Mouse (Mus musculus) heart, embryonic 11.5 days (tissue): ENCODE measurements at regions not wholly inside any gene's neighbourhood (a gene's known extent, or its start where the extent isn't known, plus 50 kb on each side); places are given as distances from the start of the nearest gene placed in this dataset.

Source experiments
- ATAC-seq: fragments of 200-750 bp; cut with Nextera tagmentation; replicated peaks from 2 replicates; pipeline ENCODE4 v1.8.0; 2017; ENCODE audit warnings: moderate library complexity; ENCODE audit not compliant: insufficient number of reproducible peaks, low FRiP score, low TSS enrichment
- H3K27ac ChIP-seq: fragments of 300-500 bp; sonication (generic); 2 replicates; pipeline ENCODE4 v1.5.1; 2014; ENCODE audit warnings: mild to moderate bottlenecking, low read depth, low read length
- H3K27me3 ChIP-seq: fragments of 300-500 bp; sonication (generic); 2 replicates; pipeline ENCODE4 v1.6.1; 2014; ENCODE audit warnings: mild to moderate bottlenecking, low read length, mixed read lengths; ENCODE audit not compliant: control insufficient read depth, insufficient read depth
- H3K36me3 ChIP-seq: fragments of 300-500 bp; sonication (generic); 2 replicates; pipeline ENCODE4 v1.6.1; 2014; ENCODE audit warnings: mild to moderate bottlenecking, low read length, moderate library complexity, mixed read lengths; ENCODE audit not compliant: control insufficient read depth, insufficient read depth
- H3K4me1 ChIP-seq: fragments of 300-500 bp; sonication (generic); 2 replicates; pipeline ENCODE4 v1.6.1; 2014; ENCODE audit warnings: low read length; ENCODE audit not compliant: control insufficient read depth, insufficient read depth
- H3K4me2 ChIP-seq: fragments of 300-500 bp; sonication (generic); 2 replicates; pipeline ENCODE4 v1.6.1; 2014; ENCODE audit warnings: mild to moderate bottlenecking, moderate library complexity
- H3K4me3 ChIP-seq: fragments of 300-500 bp; sonication (generic); 2 replicates; pipeline ENCODE4 v1.5.1; 2014; ENCODE audit warnings: low read depth, low read length
- H3K9ac ChIP-seq: fragments of 300-500 bp; sonication (generic); 2 replicates; pipeline ENCODE4 v1.6.1; 2014; ENCODE audit warnings: mild to moderate bottlenecking, low read depth, low read length, moderate library complexity
- H3K9me3 ChIP-seq: fragments of 300-500 bp; sonication (generic); replicated peaks from 2 replicates; pipeline ENCODE4 v1.6.1; 2016; ENCODE audit warnings: low read length; ENCODE audit not compliant: control insufficient read depth
- WGBS: fragments of 180-500 bp; shearing (Covaris S2); extraction: QIAGEN DNeasy Blood & Tissue Kit; methylation state at CpG from one replicate; pipeline ENCODE4 v1.1.7; 2014; ENCODE audit not compliant: insufficient replicate concordance; 5-methylcytosine and 5-hydroxymethylcytosine counted together

DNA sequence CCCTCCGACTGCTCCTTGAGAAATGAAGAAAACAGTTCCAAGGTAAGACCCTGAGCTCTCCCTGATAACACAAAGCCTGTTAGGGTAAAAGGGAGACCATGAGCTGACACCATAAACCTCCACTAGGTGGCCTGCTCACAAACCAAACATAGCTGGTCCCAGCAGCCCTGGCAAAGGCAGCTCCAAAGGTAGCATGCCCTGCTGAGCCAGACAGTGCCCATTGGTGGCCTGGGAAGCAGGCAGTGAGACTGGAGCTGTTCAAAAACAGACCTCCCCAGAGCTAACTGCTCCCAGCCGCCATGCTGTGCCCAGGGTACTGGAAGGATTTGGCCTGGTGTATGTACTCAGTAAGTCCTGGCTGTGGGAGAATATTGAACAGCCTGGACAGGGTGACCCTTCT, 117.1 kb upstream of the Srsf6 start:
- H3K4me3 ChIP-seq: no peak overlapping the region
- WGBS: 59% methylated on average over 2 of the region's 2 CpGs

DNA sequence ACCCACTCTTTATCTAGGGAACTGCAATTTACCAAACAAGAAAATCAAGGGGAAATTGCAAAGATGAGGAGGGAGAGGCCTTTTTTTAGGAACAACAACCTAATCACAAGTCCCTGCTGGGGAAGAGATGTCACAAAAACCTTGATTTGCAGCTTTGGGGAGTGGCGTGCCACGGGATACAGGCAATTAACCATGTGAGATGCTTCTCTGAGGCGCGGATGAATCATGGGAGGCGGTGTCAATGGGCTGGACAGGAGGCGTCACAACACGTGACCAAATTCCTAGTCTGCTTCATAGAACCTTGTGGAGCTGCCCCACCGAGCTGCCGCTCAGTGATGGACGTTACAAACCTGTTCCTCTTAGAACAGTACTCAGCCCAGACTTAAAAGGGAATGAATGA, 123.6 kb upstream of the Srsf6 start:
- Histone ChIP-seq H3K9me3 (no peaks in the 10 kb centered on the region), H3K27me3 (no peaks in the 10 kb centered on the region), H3K36me3 (no peaks in the 10 kb centered on the region), H3K9ac (no peak overlapping the region), H3K27ac (no peak overlapping the region), H3K4me3 (no peak overlapping the region), H3K4me2 (no peak overlapping the region), H3K4me1 (no peaks in the 10 kb centered on the region)
- WGBS: 86% methylated on average over 10 of the region's 10 CpGs
- ATAC-seq: no peak

More for the DNA sequence above, 117.1 kb upstream of the Srsf6 start:
- Histone ChIP-seq H3K4me2 (no peak overlapping the region), H3K9ac (no peak overlapping the region), H3K9me3 (no peaks in the 10 kb centered on the region), H3K36me3 (no peaks in the 10 kb centered on the region), H3K27me3 (no peaks in the 10 kb centered on the region), H3K27ac (no peak overlapping the region), H3K4me1 (no peaks in the 10 kb centered on the region)
- ATAC-seq: no peak

DNA sequence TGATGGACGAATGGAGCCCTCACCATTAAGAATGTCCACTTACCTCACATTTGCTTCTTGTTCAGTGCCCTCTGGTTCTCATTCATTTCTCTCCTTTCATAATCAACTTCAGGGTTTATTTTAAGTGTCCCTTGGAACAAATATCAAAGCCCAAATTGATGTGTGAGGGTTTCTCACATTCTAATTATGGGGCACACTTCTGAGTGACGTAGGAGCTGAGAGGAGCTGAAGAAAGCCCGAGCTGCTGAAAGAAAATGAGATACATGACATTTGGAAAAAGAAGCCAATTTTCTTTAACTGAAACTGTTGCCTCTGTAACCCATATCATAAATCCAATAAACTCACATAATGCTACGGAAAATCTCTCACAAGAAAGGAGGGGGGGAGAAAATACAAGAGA, 134.8 kb upstream of the Srsf6 start:
- Histone ChIP-seq H3K4me3 (no peak overlapping the region), H3K9ac (no peak overlapping the region), H3K4me1 (no peaks in the 10 kb centered on the region), H3K36me3 (no peaks in the 10 kb centered on the region), H3K27ac (no peak overlapping the region), H3K9me3 (no peaks in the 10 kb centered on the region), H3K27me3 (no peaks in the 10 kb centered on the region), H3K4me2 (no peak overlapping the region)
- no peak for ATAC-seq
- WGBS: 47% methylated on average over 4 of the region's 4 CpGs

DNA sequence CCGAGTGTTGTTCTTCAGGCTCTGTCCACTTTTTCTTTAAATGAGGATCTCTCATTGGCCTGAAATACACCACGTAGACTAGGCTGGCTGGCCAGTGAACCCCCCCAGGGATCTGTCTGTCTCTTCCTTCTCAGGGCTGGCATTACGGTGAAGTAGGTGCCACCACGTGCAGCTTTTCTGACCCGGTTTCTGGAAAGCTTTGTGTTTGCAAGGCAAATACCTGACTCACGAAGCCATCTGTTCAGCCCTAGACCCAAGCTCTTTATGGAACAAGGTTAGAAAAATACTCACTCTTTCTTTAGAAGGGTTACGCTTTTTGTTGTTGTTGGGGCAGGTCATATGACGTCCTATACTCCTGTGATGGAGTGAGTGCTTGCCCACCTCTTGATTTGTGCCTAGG, 133.3 kb upstream of the Ptprt start:
- 79% methylated on average over 8 of the region's 8 CpGs for WGBS
- H3K9ac ChIP-seq: no peak overlapping the region
- no peaks in the 10 kb centered on the region for H3K36me3 ChIP-seq
- no peak for ATAC-seq
- H3K4me3 ChIP-seq: no peak overlapping the region
- H3K4me2 ChIP-seq: no peak overlapping the region
- H3K4me1 ChIP-seq: no peaks in the 10 kb centered on the region
- H3K27me3 ChIP-seq: no peaks in the 10 kb centered on the region
- H3K27ac ChIP-seq: no peak overlapping the region
- no peaks in the 10 kb centered on the region for H3K9me3 ChIP-seq

DNA sequence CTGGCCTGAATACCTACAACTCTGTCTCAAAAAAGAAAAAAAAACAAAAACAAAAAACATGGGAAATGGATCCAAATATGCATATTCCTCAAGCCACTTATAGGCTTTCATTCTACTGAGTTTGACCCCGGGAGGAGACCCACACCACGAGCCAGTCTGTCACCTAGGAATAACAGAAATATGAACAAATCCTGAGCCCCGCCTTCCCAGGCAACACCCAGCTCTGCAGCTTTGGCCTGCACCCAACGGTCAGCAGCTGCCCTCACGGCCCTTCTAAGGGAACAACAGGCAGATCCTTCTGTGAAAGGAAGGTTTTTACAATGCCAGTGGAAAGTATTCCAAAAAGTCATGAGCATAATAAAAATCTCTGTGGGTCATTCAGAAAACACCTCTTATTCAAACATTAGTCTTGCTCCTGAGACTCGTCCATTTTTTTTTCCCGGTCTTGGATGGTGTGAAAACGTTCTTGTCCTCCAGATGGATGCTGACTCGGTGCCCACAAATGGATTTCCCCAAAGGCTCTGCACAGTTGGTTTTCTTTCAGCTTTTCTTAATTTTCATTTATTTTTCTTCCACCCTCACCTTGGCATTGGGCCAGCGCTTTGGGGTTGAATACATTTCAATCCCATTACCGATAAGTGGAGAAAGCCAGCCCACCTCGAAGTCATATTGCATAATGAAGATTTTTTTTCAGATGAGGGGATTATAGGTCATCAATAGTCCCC, 130.6 kb upstream of the Ptprt start:
- no peaks in the 10 kb centered on the region for H3K27me3 ChIP-seq
- no peaks in the 10 kb centered on the region for H3K36me3 ChIP-seq
- ATAC-seq: no peak

DNA sequence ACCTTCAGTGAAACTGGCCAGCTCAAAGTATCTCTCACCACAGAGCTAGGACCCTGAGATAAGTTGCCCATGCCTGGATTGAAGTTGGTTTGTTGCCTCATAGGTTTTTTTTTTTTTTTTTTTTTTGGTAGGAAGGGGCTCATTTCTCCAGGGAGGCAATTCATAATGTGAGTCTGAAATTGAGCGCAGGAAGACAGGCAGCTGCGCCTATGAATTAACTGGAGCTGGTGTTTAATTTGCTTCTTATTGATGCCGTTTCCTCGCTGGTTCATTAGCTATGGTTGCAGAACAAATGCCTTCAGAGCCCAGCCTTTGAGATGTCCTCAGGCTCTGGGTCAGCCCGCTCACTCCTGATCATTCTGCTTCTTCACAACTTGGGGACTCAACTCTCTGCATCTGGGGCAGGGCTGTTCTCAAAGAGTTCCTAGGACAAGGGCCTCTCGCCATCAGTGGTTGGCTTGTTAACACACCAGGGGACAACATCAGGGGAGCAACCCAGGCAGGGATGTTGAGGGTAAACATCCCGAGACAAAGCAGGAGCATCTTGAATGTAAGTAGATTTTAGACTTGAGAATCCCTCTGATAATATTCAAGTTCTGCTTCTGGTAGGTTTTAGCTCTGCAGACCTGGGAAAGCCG, 123.3 kb upstream of the Ptprt start:
- ATAC-seq: no peak
- no peak overlapping the region for H3K4me3 ChIP-seq
- no peaks in the 10 kb centered on the region for H3K4me1 ChIP-seq
- no peaks in the 10 kb centered on the region for H3K9me3 ChIP-seq
- no peak overlapping the region for H3K9ac ChIP-seq
- no peak overlapping the region for H3K4me2 ChIP-seq
- H3K27ac ChIP-seq: no peak overlapping the region
- no peaks in the 10 kb centered on the region for H3K27me3 ChIP-seq
- WGBS: 66% methylated on average over 8 of the region's 8 CpGs
- H3K36me3 ChIP-seq: no peaks in the 10 kb centered on the region

More for the DNA sequence above, 130.6 kb upstream of the Ptprt start:
- H3K9me3 ChIP-seq: no peaks in the 10 kb centered on the region
- WGBS: 76% methylated on average over 12 of the region's 12 CpGs
- H3K27ac ChIP-seq: no peak overlapping the region
- H3K4me1 ChIP-seq: no peaks in the 10 kb centered on the region
- no peak overlapping the region for H3K4me2 ChIP-seq
- H3K9ac ChIP-seq: no peak overlapping the region
- H3K4me3 ChIP-seq: no peak overlapping the region

DNA sequence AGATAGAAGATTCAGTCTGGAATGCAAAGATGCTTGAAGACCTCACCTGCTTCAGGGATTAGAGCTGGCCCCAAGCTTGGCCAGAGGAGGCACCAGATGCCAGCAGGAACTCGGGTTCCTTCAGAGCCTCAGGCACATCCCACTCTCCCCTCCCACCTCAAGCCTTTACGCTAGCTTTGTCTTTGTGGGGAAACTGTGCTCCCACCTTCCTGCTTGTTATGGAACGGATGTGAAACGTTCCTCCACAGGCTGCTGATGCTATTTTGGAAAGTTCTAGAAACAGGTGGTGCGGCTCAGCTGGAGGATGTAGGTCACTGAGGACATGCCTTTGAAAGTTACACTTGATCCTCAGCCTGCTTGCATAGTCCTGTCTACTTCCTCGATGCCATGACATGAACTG, 120.7 kb upstream of the Ptprt start:
- Histone ChIP-seq H3K9ac (no peak overlapping the region), H3K4me3 (no peak overlapping the region), H3K9me3 (no peaks in the 10 kb centered on the region), H3K27me3 (no peaks in the 10 kb centered on the region), H3K4me2 (no peak overlapping the region), H3K36me3 (no peaks in the 10 kb centered on the region), H3K27ac (no peak overlapping the region), H3K4me1 (no peaks in the 10 kb centered on the region)
- WGBS: 69% methylated on average over 6 of the region's 6 CpGs
- ATAC-seq: no peak

DNA sequence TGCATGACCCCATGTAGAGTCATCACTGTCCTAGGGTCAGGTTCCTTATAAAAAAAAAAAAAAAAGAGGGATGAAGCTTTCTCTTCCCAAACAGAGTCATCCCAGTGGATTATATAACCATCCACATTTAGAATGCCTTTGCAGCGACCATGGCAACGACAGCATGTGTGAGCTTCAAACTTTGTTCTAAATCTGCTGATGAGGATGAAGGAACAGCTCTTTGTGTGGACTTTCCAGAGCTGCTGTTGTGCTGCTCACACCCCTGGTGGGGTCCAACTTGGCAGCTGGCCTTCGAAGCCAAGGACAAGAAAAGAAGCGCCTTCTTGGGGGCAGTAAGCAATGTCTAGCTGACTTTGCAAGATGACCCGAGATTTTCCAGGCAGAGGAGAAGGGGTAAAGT, 115.6 kb upstream of the Ptprt start:
- Histone ChIP-seq H3K27me3 (no peaks in the 10 kb centered on the region), H3K9me3 (no peaks in the 10 kb centered on the region), H3K36me3 (no peaks in the 10 kb centered on the region), H3K4me3 (no peak overlapping the region), H3K27ac (no peak overlapping the region), H3K9ac (no peak overlapping the region), H3K4me2 (no peak overlapping the region), H3K4me1 (no peaks in the 10 kb centered on the region)
- 80% methylated on average over 5 of the region's 5 CpGs for WGBS
- ATAC-seq: no peak

DNA sequence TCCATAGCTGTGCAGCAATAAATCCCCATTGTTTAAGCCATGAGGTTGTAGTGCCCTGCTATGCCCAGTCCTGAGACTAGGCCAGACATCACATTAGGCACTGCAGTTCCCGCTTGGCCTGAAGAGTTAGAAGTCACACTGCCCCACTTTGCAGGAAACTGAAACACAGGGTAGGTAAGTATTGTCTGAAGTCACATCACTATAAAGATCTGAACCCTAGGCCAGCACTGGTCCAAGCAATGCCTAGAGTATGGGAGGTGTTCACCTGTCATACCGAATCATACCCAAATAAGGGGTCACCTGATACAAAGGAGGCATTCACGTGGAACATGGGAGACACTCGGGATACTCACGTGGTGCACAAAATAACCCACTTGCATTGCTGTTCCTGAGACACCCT, 111.6 kb upstream of the Ptprt start:
- Histone ChIP-seq H3K27me3 (no peaks in the 10 kb centered on the region), H3K9me3 (no peaks in the 10 kb centered on the region), H3K4me2 (no peak overlapping the region), H3K9ac (no peak overlapping the region), H3K4me3 (no peak overlapping the region), H3K4me1 (no peaks in the 10 kb centered on the region), H3K27ac (no peak overlapping the region), H3K36me3 (no peaks in the 10 kb centered on the region)
- WGBS: 89% methylated on average over 5 of the region's 5 CpGs
- no peak for ATAC-seq
